Mouse (Mus musculus) cerebellum, postnatal 36 days (tissue): ENCODE data around the gene Gnaq.

ENCODE experiments used
- DNase-seq, 2 experiments: peaks; one replicate each; pipeline ENCODE4 v3.0.0; 2021 to 2022; ENCODE audit warnings: mixed read lengths in 2 of 2

Gene Gnaq

DNA sequence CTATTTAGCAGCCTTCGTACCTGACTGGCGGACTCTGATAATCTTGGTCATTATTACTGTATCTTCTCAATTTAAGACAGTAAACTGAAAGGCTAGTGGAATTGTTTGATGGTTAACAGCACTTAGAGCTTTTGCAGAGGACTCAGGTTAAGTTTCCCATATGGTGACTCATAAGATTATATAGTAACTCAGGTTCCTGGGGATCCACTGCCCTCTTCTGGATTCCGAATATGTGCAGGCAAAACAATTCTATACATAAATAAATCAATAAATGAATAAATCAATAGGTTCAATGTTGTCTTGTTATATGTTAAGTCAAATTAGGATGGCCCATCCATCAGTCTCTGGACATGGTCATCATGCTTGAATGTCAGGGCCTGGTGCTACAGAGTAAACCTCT lies 191.6 kb downstream of the Gnaq start:
- DNase-seq, result no peak

GRCm38 (mm10) chr19:16325911-16326310 lies 193.3 kb downstream of the Gnaq start:
- no peak for DNase-seq

DNA sequence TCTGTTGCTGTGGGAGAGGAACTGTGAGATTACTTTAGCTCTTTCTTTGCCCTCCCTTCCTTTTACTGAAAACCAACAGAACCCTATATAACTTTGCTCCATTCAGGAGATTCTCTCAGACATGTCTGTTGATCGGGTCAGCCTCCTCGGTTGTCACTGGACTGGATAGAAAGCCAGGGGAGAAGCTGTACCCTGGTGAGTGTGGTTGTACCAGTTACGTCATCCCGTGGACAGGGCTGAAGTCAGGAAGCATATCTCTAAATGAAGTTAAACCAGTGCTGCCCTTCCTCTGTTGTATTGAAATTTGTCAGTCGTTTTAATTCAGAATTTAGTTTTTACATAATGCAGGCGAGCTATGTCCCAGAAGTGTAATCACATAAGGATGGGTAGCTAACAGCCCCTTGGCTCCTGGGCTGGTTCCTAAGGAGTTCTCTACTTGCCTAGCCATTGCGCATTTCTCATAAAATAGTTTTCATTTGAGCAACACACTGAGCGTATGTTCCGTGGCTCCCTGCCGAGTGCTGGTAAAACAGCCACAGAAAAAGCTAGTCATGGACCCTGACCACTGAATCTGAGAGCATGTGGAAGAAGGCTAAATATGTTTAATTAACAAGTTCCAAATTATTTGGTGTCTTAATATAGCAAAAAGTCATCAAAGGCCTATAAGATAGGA lies 194.9 kb downstream of the Gnaq start:
- peak; percentile 29 to 46 for DNase-seq

DNA sequence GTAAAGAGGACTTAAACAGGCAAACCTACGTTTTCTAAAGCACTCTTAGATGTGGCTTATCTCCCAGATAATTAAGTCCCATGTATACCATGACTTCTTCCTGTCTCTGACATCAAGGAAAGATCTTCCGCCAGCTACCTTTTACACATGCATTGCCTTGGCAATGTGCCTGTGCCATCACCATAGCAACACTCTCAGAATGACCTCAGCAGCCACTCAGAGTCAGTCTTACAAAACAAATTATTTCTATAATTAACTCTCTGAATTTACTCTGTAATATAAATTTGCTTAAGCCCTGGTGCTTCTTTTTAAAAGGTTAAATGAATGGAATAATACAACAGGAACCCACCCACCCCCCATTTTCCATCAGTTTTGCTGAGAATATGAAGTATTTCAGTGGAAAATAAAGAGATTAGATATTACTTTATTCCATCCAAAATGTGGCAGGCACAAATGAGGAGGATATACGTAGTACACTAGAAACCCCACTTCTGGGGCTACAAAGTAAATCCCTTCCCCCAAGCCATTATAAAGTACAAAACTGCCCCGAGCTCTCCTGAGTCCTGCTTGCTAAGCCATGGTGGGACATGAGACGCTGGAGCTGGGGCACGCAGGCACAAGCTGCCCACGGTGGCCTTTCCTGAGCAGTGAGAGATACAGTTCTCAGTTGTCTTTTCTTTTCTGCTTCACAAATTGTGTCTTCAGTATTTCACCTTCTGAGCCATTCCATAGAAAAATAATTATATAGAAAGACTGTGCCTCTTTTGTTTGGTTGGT lies 195.6 kb downstream of the Gnaq start:
- DNase-seq, result peak; percentile 90 to 95

GRCm38 (mm10) chr19:16329056-16329455 lies 196.4 kb downstream of the Gnaq start:
- no peak for DNase-seq

GRCm38 (mm10) chr19:16329648-16330047 lies 197.0 kb downstream of the Gnaq start:
- no peak for DNase-seq

DNA sequence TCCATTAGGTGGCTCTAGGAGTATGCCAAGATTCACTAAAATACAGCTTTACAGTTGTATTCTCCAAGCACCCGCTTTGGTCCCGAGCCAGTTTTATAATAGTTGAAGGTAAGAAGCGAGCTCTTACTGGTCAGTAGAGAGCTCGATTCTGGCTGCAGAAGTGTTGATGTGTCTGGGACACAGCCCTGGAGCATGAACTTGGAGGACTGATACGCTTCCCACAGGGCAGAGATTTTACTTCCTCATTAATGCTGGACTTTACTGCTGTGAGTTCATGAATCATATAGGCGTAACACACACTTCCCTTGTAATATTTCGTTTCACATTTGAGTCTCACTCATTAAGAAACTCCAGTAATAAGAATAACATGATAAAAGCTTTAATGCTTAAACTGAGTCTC lies 197.5 kb downstream of the Gnaq start:
- DNase-seq, result no peak

GRCm38 (mm10) chr19:16331047-16331446 lies 198.4 kb downstream of the Gnaq start:
- no peak for DNase-seq

- DNase-seq, result peak; percentile 47 to 52
These were observed 205.4 kb downstream of the Gnaq start for GRCm38 (mm10) chr19:16337866-16338530.

GRCm38 (mm10) chr19:16339954-16340586 lies 207.4 kb downstream of the Gnaq start:
- DNase-seq, result no peak

DNA sequence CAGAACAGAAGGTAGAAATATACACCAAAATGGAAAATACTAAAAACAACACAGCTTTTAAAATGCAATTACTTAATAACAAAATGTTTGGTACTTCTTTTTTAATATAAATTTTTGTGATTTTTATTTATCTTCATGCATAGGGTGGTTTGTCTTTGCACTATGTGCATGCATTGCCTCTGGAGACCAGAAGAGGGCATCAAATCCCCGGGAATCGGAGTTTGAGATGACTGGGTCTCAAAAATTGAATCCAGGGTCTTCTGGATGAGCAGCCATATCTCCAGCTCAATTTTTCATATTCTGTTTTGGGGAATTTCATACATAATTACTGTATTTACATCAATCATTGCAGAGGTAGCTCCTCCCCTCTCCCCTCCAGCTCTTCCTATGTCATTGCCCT lies 210.1 kb downstream of the Gnaq start:
- no peak for DNase-seq

DNA sequence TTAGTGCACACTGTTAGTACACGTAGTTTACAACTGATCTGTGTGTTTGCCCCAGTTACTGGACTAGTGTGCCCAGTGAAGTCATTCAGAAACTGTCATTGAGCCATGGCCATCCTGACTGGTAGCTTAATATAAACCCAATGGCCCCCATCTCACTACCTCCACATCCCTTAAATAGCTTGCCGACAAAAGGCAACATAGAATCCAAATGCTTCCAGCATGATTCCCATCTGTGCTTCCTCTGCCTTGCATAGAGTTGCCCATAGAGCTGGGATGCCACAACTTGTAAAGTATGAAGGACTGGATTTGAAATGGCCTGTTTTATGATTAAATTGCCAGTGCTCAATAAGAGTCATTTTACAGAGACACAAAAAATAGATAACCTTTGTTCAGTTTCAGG lies 212.9 kb downstream of the Gnaq start:
- no peak for DNase-seq

- no peak for DNase-seq
These were observed 214.4 kb downstream of the Gnaq start for GRCm38 (mm10) chr19:16347037-16347436.

DNA sequence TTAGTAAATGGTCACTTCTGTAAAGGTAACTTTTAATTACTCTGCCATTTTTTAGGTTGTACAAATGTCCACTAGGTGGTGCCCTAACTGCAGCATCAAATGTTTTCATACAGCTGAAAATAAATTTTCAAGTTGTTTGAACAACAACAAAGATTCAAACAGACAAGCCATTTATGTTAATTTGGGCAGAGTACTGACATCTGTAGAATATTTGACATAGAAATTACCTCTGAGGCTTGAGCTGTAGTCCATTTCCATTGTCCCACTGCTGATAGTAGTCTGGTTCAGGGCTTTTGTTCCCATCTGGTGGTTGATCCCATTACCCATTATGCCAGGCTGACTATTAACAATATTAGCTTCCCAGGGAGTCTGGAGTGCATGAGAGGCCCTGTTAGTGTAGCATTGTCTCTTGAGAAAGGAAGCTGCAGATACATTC lies 221.1 kb downstream of the Gnaq start:
- DNase-seq, result no peak

DNA sequence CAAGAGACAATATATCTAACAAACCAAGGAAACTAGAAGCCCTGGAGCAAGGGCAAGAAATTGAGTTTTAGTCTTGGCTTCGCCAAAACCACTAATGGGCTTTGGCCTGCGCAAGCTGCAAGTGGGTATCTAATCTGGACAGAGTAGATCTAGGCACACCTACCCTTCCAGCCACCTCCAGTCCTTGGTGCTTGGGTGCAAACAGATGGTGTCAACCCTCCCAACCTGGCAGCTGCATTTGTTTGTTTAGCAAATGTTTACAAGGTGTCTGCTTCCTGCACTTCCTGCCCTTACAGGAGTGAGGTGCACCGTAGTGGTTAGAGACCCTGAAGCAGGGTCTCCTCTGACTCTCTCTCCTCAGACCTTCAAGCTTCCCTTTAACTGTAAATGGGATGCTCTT lies 225.5 kb downstream of the Gnaq start:
- no peak for DNase-seq

- DNase-seq, result peak; percentile 19 to 22
These were observed 226.3 kb downstream of the Gnaq start for GRCm38 (mm10) chr19:16358905-16359304.

GRCm38 (mm10) chr19:16366465-16367063 lies 233.9 kb downstream of the Gnaq start:
- DNase-seq, result no peak

DNA sequence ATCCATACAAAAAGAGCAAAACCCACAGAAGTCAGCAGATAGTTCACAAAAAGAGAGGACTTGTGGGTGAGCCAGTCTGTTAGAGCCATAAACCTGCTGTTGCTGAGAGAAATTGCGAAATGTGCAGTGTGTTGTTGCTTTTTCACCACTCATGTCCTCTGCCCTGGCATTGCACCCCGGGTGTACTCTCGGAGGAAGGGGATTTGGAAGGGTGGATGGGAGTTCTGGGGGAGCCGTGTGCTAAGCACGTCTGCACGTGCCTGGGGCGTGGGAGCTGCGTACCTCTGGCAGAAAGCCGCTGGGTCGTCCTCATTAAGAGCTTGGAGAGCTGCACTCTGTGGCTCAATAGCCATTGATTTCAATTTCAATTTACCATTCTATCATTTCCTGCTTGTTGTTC lies 234.6 kb downstream of the Gnaq start:
- no peak for DNase-seq

GRCm38 (mm10) chr19:16371680-16372079 lies 239.0 kb downstream of the Gnaq start:
- no peak for DNase-seq

GRCm38 (mm10) chr19:16372752-16373486 lies 240.3 kb downstream of the Gnaq start:
- no peak for DNase-seq

DNA sequence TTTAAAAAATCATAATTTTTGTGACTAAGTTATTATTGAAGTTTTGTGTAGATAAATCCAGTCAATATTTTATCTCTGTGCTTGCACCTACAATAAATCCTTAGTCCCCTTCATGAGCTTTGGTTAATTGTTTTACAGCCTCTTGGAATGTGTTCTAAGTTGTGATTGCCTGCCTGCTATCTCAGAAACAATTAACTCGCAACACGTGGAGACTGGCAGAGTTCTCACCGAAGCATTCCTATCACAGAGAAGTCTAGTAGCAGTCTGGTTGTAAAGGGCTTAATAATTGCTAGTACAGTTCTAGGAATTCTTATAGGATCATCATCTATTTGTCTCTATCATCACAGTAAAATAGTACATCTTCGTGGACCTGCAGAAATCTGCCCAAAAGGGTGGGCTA lies 243.2 kb downstream of the Gnaq start:
- no peak for DNase-seq

DNA sequence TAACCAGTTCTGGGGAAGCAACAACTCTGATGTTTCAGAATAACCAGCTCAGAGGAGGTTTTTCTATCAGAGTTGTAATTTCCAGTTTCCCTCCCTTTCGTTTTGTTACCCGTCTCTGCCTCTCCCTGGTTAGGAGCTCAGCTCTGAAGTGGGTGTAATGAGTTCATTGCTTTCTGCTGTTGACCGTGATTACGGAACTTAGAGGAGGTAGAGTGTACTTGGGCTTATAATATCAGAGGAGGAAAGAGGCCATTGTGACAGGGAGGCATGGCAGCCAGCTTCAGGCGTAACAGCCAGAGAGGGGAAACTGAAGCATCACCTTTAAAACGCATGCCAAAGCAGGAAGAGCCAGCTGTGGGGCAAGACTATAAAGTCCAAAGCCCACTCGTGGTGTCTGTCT lies 245.9 kb downstream of the Gnaq start:
- DNase-seq, result no peak
